8 mouse cellular contexts compared by ENCODE assay signal in the genomic region with DNA sequence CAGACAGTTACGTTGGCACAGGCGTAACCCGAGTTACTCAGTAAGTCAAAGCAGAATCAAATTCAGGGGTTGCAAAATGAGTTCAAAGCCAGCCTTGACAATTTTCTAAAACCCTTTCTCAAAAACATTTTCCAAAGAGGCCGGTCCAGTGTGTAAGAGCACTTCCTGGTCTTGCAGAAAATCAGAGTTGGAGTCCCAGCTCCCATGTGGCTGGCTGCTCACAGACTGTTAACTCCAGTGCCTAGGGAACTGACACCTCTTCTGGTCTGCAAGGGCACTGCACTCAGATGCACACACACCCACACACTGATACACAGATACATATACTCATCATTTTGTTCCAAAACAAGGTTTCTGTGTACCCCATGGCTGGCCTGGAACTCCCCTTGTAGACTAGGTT. TPM values are rescaled to one million over a fixed set of nuclear protein-coding genes. Genes with fewer than 3 reads are reported as not detected.
DNase-seq lines count a peak whose midpoint lies in the region; ATAC-seq and TF ChIP-seq lines count a peak whose summit lies in the region.

No protein-coding gene starts in this region.

- H3K36me3 ChIP-seq in forebrain, embryonic 12.5 days (replicated peaks), result peaks cover 53% of the 10 kb centered on the region
- peaks cover 26% of the 10 kb centered on the region for H3K36me3 ChIP-seq in liver, embryonic 14.5 days (replicated peaks; ENCODE audit: control insufficient read depth, insufficient read depth, low read depth)

- DNase-seq in cerebellum, adult 9-11 months, result peak; percentile 22
- no peak for DNase-seq in cerebellum, postnatal 14 days
- DNase-seq in 3T3-L1 (ENCODE audit: low read depth, low spot score), result peak; percentile 62
- DNase-seq in liver, embryonic 14.5 days (ENCODE audit: low read depth in 3 of 3, low spot score in 3 of 3), result no peak
- DNase-seq in adrenal gland, postnatal 36 days, result no peak
- DNase-seq in left cerebral cortex, postnatal 4 days, result no peak
- no peak for DNase-seq in left cerebral cortex, adult 11 months (ENCODE audit: low spot score)

- no peaks in the 10 kb centered on the region for H3K27me3 ChIP-seq in forebrain, embryonic 12.5 days
- no peaks in the 10 kb centered on the region for H3K27me3 ChIP-seq in liver, embryonic 14.5 days (ENCODE audit: control insufficient read depth, insufficient read depth, low read length)

- H3K9me3 ChIP-seq in forebrain, embryonic 12.5 days, result no peaks in the 10 kb centered on the region
- no peaks in the 10 kb centered on the region for H3K9me3 ChIP-seq in liver, embryonic 14.5 days (ENCODE audit: control insufficient read depth, low read length)

- peak; percentile 10 for TF ChIP-seq CTCF in liver, embryonic 14.5 days (IDR thresholded peaks at IDR 0.05; ENCODE audit: low read depth)

- H3K27ac ChIP-seq in forebrain, embryonic 12.5 days, result peak overlapping the region; percentile 92
- H3K27ac ChIP-seq in liver, embryonic 14.5 days, result peak overlapping the region; percentile 84

- ATAC-seq in forebrain, embryonic 12.5 days (ENCODE audit: low FRiP score), result no peak
- no peak for ATAC-seq in liver, embryonic 14.5 days (ENCODE audit: insufficient read depth)

- peak overlapping the region; percentile 91 for H3K4me3 ChIP-seq in forebrain, embryonic 12.5 days (replicated peaks)
- peak overlapping the region; percentile 94 to 96; a peak in 2 of 4 replicates for H3K4me3 ChIP-seq in liver, embryonic 14.5 days (ENCODE audit: insufficient read depth in 1 of 2, low read depth in 2 of 2, low read length in 2 of 2)

- intact Hi-C loops in left cerebral cortex, postnatal 4 days (cut with DNase I), result no loop called here

- H3K4me2 ChIP-seq in forebrain, embryonic 12.5 days, result peak overlapping the region; percentile 79
- peak overlapping the region; percentile 86 for H3K4me2 ChIP-seq in liver, embryonic 14.5 days (ENCODE audit: low read depth)

- WGBS in forebrain, embryonic 12.5 days, result 97% methylated on average over 4 of the region's 4 CpGs
- 93% methylated on average over 4 of the region's 4 CpGs for WGBS in liver, embryonic 14.5 days (ENCODE audit: insufficient replicate concordance)

- H3K4me1 ChIP-seq in forebrain, embryonic 12.5 days, result peaks cover 53% of the 10 kb centered on the region
- H3K4me1 ChIP-seq in liver, embryonic 14.5 days (replicated peaks; ENCODE audit: control insufficient read depth in 2 of 2, insufficient read depth in 2 of 2, low read length in 1 of 2), result peaks cover 22 to 33% of the 10 kb centered on the region in 2 experiments

- 0 out of 2 replicates have a peak overlapping the region, but pooled peaks have one; percentile 97 for H3K9ac ChIP-seq in forebrain, embryonic 12.5 days
- H3K9ac ChIP-seq in liver, embryonic 14.5 days (replicated peaks), result peak overlapping the region; percentile 99

- TF ChIP-seq EP300 in liver, embryonic 14.5 days (IDR thresholded peaks at IDR 0.05; ENCODE audit: low read depth), result no peak

RNA-seq across cellular contexts. Expression of gene Srrt, which starts 0.9 kb away (rescaled TPM):
- 184 and 198 TPM in 2 replicates for polyA plus RNA-seq in forebrain, embryonic 12.5 days (2016; fragmentation: Nextera tagmentation; extraction: Ambion mirVana)
- polyA plus RNA-seq in liver, embryonic 14.5 days (2012; rRNA removed), result 64.1 and 93.4 TPM in 2 replicates
- 50.2 and 56.0 TPM in 2 replicates for polyA plus RNA-seq in liver, embryonic 14.5 days (2014; fragmentation: Nextera tagmentation; extraction: Ambion mirVana)
- 100 to 1,000 TPM; 103 to 167 TPM for total RNA-seq in adrenal gland, postnatal 36 days (2021)
- 100 to 1,000 TPM; 214 to 236 TPM for total RNA-seq in left cerebral cortex, postnatal 4 days (2021)

RNA-seq across cellular contexts. Expression of gene Trip6, which starts 5.8 kb away (rescaled TPM):
- 41.3 and 43.9 TPM in 2 replicates for polyA plus RNA-seq in forebrain, embryonic 12.5 days (2016; fragmentation: Nextera tagmentation; extraction: Ambion mirVana)
- 6.7 and 7.2 TPM in 2 replicates for polyA plus RNA-seq in liver, embryonic 14.5 days (2012; rRNA removed)
- polyA plus RNA-seq in liver, embryonic 14.5 days (2014; fragmentation: Nextera tagmentation; extraction: Ambion mirVana), result 4.9 and 6.4 TPM in 2 replicates
- 10 to 100 TPM; 36.7 to 38.2 TPM for total RNA-seq in adrenal gland, postnatal 36 days (2021)
- 1 to 10 TPM; 7.1 to 8.0 TPM for total RNA-seq in left cerebral cortex, postnatal 4 days (2021)

RNA-seq across cellular contexts. Expression of gene Ufsp1, which starts 13.9 kb away (rescaled TPM):
- polyA plus RNA-seq in forebrain, embryonic 12.5 days (2016; fragmentation: Nextera tagmentation; extraction: Ambion mirVana), result 6.0 and 7.2 TPM in 2 replicates
- polyA plus RNA-seq in liver, embryonic 14.5 days (2012; rRNA removed), result 8.2 and 9.4 TPM in 2 replicates
- 6.3 and 7.9 TPM in 2 replicates for polyA plus RNA-seq in liver, embryonic 14.5 days (2014; fragmentation: Nextera tagmentation; extraction: Ambion mirVana)
- 10 to 100 TPM; 10.2 to 12.7 TPM for total RNA-seq in adrenal gland, postnatal 36 days (2021)
- total RNA-seq in left cerebral cortex, postnatal 4 days (2021), result 10 to 100 TPM; 17.3 to 21.8 TPM

RNA-seq across cellular contexts. Expression of gene Ache, which starts 21.0 kb away (rescaled TPM):
- 3.1 and 3.6 TPM in 2 replicates for polyA plus RNA-seq in forebrain, embryonic 12.5 days (2016; fragmentation: Nextera tagmentation; extraction: Ambion mirVana)
- 18.1 and 20.5 TPM in 2 replicates for polyA plus RNA-seq in liver, embryonic 14.5 days (2012; rRNA removed)
- polyA plus RNA-seq in liver, embryonic 14.5 days (2014; fragmentation: Nextera tagmentation; extraction: Ambion mirVana), result 12.4 and 16.6 TPM in 2 replicates
- 1 to 10 TPM; 7.0 TPM for total RNA-seq in adrenal gland, postnatal 36 days (2021)
- total RNA-seq in left cerebral cortex, postnatal 4 days (2021), result 10 to 100 TPM; 60.3 to 67.8 TPM

RNA-seq across cellular contexts. Expression of gene Slc12a9, which starts 25.0 kb away (rescaled TPM):
- 17.3 and 17.4 TPM in 2 replicates for polyA plus RNA-seq in forebrain, embryonic 12.5 days (2016; fragmentation: Nextera tagmentation; extraction: Ambion mirVana)
- polyA plus RNA-seq in liver, embryonic 14.5 days (2012; rRNA removed), result 2.2 and 2.4 TPM in 2 replicates
- polyA plus RNA-seq in liver, embryonic 14.5 days (2014; fragmentation: Nextera tagmentation; extraction: Ambion mirVana), result 1.2 TPM in 2 replicates
- 10 to 100 TPM in 1 of 2 experiments, 1 to 10 TPM in 1; 8.0 to 11.5 TPM for total RNA-seq in adrenal gland, postnatal 36 days (2021)
- total RNA-seq in left cerebral cortex, postnatal 4 days (2021), result 10 to 100 TPM; 28.8 to 31.5 TPM

Comparison
In these comparisons a context has a peak if more than half of its experiments do, and no peak if none do; other contexts are left out.
1. DNase-seq: peak in cerebellum, adult 9-11 months (single experiment) and 3T3-L1 (single experiment); none in cerebellum, postnatal 14 days (0 of 2), liver, embryonic 14.5 days (0 of 3), adrenal gland, postnatal 36 days (0 of 2), left cerebral cortex, postnatal 4 days (single experiment) and left cerebral cortex, adult 11 months (single experiment).
2. RNA of gene Trip6, which starts 5.8 kb away (total RNA-seq): 36.7 to 38.2 TPM in adrenal gland, postnatal 36 days; 7.1 to 8.0 TPM in left cerebral cortex, postnatal 4 days; every median in the first group is over 4 times any median in the second.